Mouse (Mus musculus) heart, postnatal 0 days (tissue): ENCODE measurements around the gene Arid1b. TPM values are rescaled to one million over a fixed set of nuclear protein-coding genes. Genes with fewer than 3 reads are reported as not detected.
A peak's percentile ranks its signal among the peaks of the same experiment; 100 is the strongest.

Source experiments
- ATAC-seq: fragments of 200-750 bp; cut with Nextera tagmentation; 2 replicates; pipeline ENCODE4 v1.8.0; 2017; ENCODE audit warnings: low read depth, moderate number of reproducible peaks, moderate library complexity; ENCODE audit not compliant: insufficient read depth
- DNase-seq: peaks from one replicate; pipeline ENCODE4 v3.0.0-alpha.2; 2016; ENCODE audit warnings: low spot score
- H3K27ac ChIP-seq: fragments of 300-500 bp; sonication (generic); 2 replicates; pipeline ENCODE4 v1.5.1; 2014; ENCODE audit warnings: low read depth, mild to moderate bottlenecking
- H3K27me3 ChIP-seq: fragments of 300-500 bp; sonication (generic); 2 replicates; pipeline ENCODE4 v1.6.1; 2014; ENCODE audit warnings: low read length, mixed read lengths; ENCODE audit not compliant: control insufficient read depth, insufficient read depth
- H3K36me3 ChIP-seq: fragments of 300-500 bp; sonication (generic); replicated peaks from 2 replicates; pipeline ENCODE4 v1.6.1; 2014; ENCODE audit warnings: low read length, mixed read lengths; ENCODE audit not compliant: control insufficient read depth, insufficient read depth
- H3K4me1 ChIP-seq: fragments of 300-500 bp; sonication (generic); 2 replicates; pipeline ENCODE4 v1.6.1; 2014; ENCODE audit warnings: antibody characterized with exemption; ENCODE audit not compliant: control insufficient read depth, insufficient read depth
- H3K4me2 ChIP-seq: fragments of 300-500 bp; sonication (generic); 2 replicates; pipeline ENCODE4 v1.6.1; 2014; ENCODE audit warnings: low read depth, mild to moderate bottlenecking, low read length, moderate library complexity
- H3K4me3 ChIP-seq: fragments of 300-500 bp; sonication (generic); 2 replicates; pipeline ENCODE4 v1.5.1; 2014; ENCODE audit warnings: low read depth, low read length
- H3K9ac ChIP-seq: fragments of 300-500 bp; sonication (generic); replicated peaks from 2 replicates; pipeline ENCODE4 v1.6.1; 2014; ENCODE audit warnings: low read depth, low read length, mixed read lengths
- H3K9me3 ChIP-seq: fragments of 300-500 bp; sonication (generic); replicated peaks from 2 replicates; pipeline ENCODE4 v1.6.1; 2016; ENCODE audit warnings: low read length; ENCODE audit not compliant: control insufficient read depth
- CTCF ChIP-seq: IDR thresholded peaks from 2 replicates; pipeline ENCODE4 v1.5.1; 2016; ENCODE audit warnings: antibody characterized with exemption, control low read depth, low read depth
- EP300 ChIP-seq: IDR thresholded peaks from 2 replicates; pipeline ENCODE4 v1.6.1; 2016; ENCODE audit warnings: antibody characterized with exemption, low read depth
- WGBS: fragments of 180-500 bp; shearing (Covaris S2); extraction: QIAGEN DNeasy Blood & Tissue Kit; methylation state at CpG from one replicate; pipeline ENCODE4 v1.1.7; 2014; 5-methylcytosine and 5-hydroxymethylcytosine counted together
- polyA plus RNA-seq: library from polyadenylated mRNA; unstranded; fragments of >200 nt; fragmentation: Nextera tagmentation; extraction: Ambion mirVana; gene quantifications from 2 replicates; pipeline ENCODE4 v1.2.1, GENCODE M21; 2015
- total RNA-seq: library from RNA; depleted of rRNA; stranded (reverse); fragments of >200 nt; gene quantifications from 2 replicates; pipeline ENCODE4 v1.2.3, GENCODE M21; 2014; ENCODE audit warnings: low replicate concordance

Arid1b gene
- total and polyA plus RNA-seq, 2 experiments from 2014 or later: 4.4 to 27.3 TPM

GRCm38 (mm10) chr17:5115952-5116351 is 121.8 kb downstream of the Arid1b start:
- Histone ChIP-seq H3K4me1 (peaks cover 29% of the 10 kb centered on the region), H3K36me3 (no peaks in the 10 kb centered on the region), H3K4me2 (no peak overlapping the region), H3K9me3 (no peaks in the 10 kb centered on the region), H3K4me3 (no peak overlapping the region), H3K9ac (no peak overlapping the region), H3K27me3 (no peaks in the 10 kb centered on the region), H3K27ac (peak overlapping the region; percentile 21)
- peak; percentile 78 for ATAC-seq
- peak; percentile 68 for DNase-seq
- TF ChIP-seq CTCF (peak; percentile 35), EP300 (no peak)
- WGBS: 32% methylated on average over 6 of the region's 6 CpGs

DNA sequence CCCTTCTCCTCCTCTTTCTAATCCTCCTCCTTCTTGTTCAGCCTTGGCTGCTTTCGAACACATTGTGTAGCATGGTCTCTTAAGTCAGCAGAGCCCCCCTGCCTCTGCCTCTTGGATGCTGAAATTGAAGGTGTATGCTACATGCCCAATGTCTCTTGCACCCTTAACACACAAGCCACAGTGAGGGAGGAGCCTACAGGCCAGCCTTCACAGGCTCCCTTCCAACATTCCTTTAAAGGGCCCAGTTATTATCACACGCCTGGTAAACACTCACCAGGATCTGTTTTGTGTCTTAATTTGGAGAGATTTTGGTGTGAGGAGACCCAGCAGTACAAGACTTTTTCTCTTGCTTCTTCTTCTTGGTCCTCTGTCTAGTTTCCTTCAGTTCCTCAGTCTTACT is 122.9 kb downstream of the Arid1b start:
- Histone ChIP-seq H3K27ac (peak overlapping the region; percentile 21), H3K36me3 (no peaks in the 10 kb centered on the region), H3K9ac (no peak overlapping the region), H3K4me2 (no peak overlapping the region), H3K9me3 (no peaks in the 10 kb centered on the region), H3K27me3 (no peaks in the 10 kb centered on the region), H3K4me3 (no peak overlapping the region), H3K4me1 (peaks cover 29% of the 10 kb centered on the region)
- DNase-seq (no peak), ATAC-seq (peak; percentile 37; the same call in 1 of the 2 replicates)
- WGBS: 52% methylated on average over 2 of the region's 2 CpGs
- TF ChIP-seq EP300 (no peak), CTCF (no peak)

GRCm38 (mm10) chr17:5118171-5118570 is 124.0 kb downstream of the Arid1b start:
- Histone ChIP-seq H3K27ac (peak overlapping the region; percentile 21), H3K27me3 (no peaks in the 10 kb centered on the region), H3K9ac (no peak overlapping the region), H3K4me2 (no peak overlapping the region), H3K4me3 (no peak overlapping the region), H3K36me3 (no peaks in the 10 kb centered on the region), H3K4me1 (peaks cover 29% of the 10 kb centered on the region), H3K9me3 (no peaks in the 10 kb centered on the region)
- 49% methylated on average over 4 of the region's 4 CpGs for WGBS
- DNase-seq (peak; percentile 36), ATAC-seq (peak; percentile 53)
- no peak for TF ChIP-seq EP300

GRCm38 (mm10) chr17:5124643-5125042 is 130.5 kb downstream of the Arid1b start:
- H3K9me3 ChIP-seq: no peaks in the 10 kb centered on the region
- TF ChIP-seq CTCF (no peak), EP300 (no peak)
- H3K4me1 ChIP-seq: peaks cover 9% of the 10 kb centered on the region
- H3K9ac ChIP-seq: no peak overlapping the region
- H3K27ac ChIP-seq: no peak overlapping the region
- no peaks in the 10 kb centered on the region for H3K27me3 ChIP-seq
- ATAC-seq (no peak), DNase-seq (no peak)
- H3K36me3 ChIP-seq: no peaks in the 10 kb centered on the region
- no peak overlapping the region for H3K4me2 ChIP-seq
- WGBS: 57% methylated on average over 2 of the region's 2 CpGs
- no peak overlapping the region for H3K4me3 ChIP-seq

DNA sequence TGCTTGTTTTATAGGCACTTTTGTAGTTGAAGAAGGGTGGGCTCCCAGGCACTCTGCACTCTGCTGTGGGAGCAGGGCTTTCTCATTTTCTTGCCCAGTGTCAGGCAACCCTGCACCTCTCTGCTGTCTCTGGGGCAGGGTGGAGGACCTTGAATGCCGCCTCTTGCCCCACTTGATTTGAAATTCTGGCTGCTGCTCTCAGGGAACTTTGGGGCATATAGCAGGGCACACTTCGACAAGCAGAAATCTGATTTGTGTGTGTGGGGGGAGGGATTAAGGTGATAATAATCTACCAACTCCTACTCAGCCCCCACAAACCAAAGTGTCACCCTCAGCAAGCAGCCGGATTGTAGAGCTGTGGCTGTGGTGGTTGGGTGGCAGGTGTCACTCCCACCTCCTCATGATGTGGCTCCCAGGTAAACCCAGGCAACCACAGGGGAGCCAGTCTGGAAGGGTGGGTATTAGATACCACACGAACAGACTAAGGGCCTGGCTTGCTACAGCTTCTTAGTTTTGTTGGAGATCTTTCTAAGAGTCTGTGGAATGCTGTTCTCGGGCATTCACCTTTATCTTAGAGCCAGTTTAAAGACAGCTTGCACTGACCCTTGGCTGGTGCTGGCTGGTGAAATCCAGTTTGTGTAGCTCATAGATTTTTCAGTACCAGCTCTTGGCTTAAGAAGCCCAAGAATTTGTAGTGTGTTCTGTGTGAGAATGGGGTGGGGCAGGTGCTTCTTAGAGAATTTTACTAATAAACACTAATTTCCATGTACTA is 131.1 kb downstream of the Arid1b start:
- Histone ChIP-seq H3K27me3 (no peaks in the 10 kb centered on the region), H3K4me3 (no peak overlapping the region), H3K4me1 (peaks cover 9% of the 10 kb centered on the region), H3K9ac (no peak overlapping the region), H3K4me2 (no peak overlapping the region), H3K36me3 (no peaks in the 10 kb centered on the region), H3K9me3 (no peaks in the 10 kb centered on the region), H3K27ac (no peak overlapping the region; the same call in 1 of the 2 replicates)
- DNase-seq (no peak), ATAC-seq (no peak)
- TF ChIP-seq EP300 (no peak), CTCF (no peak)
- 59% methylated on average over 5 of the region's 5 CpGs for WGBS
